Mouse (Mus musculus) heart, postnatal 25 days (tissue): ENCODE data around the gene Map3k5. TPM values are rescaled to one million over a fixed set of nuclear protein-coding genes. Genes with fewer than 3 reads are reported as not detected.

Experiments
- DNase-seq: peaks from one replicate; pipeline ENCODE4 v3.0.0; 2022; ENCODE audit warnings: low spot score
- intact Hi-C: fragments of 180-260 bp; cut with DNase I; formaldehyde crosslinking; loops from one replicate; pipeline ENCODE4 v1.15.1; 2025
- total RNA-seq, 2 experiments: library from RNA; stranded (reverse); gene quantifications; 2 replicates each; pipeline ENCODE4 v1.2.3; 2021

Map3k5 gene
- total RNA-seq, 2 experiments from 2014 or later: 37.0 to 37.7 TPM

- no peak for DNase-seq
- intact Hi-C loops: no loop called here
Observed at GRCm38 (mm10) chr10:20169182-20169674, 235.0 kb downstream of the Map3k5 start.

GRCm38 (mm10) chr10:20169927-20170604 lies 235.8 kb downstream of the Map3k5 start:
- intact Hi-C loops: no loop called here
- no peak for DNase-seq

- DNase-seq: peak; percentile 35
- intact Hi-C loops: no loop called here
Observed at GRCm38 (mm10) chr10:20170605-20171088, 236.4 kb downstream of the Map3k5 start.

GRCm38 (mm10) chr10:20171209-20171608 lies 236.9 kb downstream of the Map3k5 start:
- DNase-seq: no peak
- intact Hi-C loops: no loop called here

- DNase-seq: no peak
- intact Hi-C loops: no loop called here
Observed at GRCm38 (mm10) chr10:20171756-20172155, 237.5 kb downstream of the Map3k5 start.

GRCm38 (mm10) chr10:20173733-20174132 lies 239.5 kb downstream of the Map3k5 start:
- intact Hi-C loops: no loop called here
- no peak for DNase-seq

- intact Hi-C loops: no loop called here
Observed at GRCm38 (mm10) chr10:20176054-20176453, 241.8 kb downstream of the Map3k5 start.

GRCm38 (mm10) chr10:20178807-20179605 lies 244.7 kb downstream of the Map3k5 start:
- DNase-seq: no peak
- intact Hi-C loops: no loop called here

More at GRCm38 (mm10) chr10:20176054-20176453, 241.8 kb downstream of the Map3k5 start:
- no peak for DNase-seq

- DNase-seq: no peak
Observed at GRCm38 (mm10) chr10:20181198-20181597, 246.9 kb downstream of the Map3k5 start.

GRCm38 (mm10) chr10:20181680-20182399 lies 247.6 kb downstream of the Map3k5 start:
- DNase-seq: no peak
- intact Hi-C loops: no loop called here

More at GRCm38 (mm10) chr10:20181198-20181597, 246.9 kb downstream of the Map3k5 start:
- intact Hi-C loops: no loop called here

- DNase-seq: no peak
- intact Hi-C loops: no loop called here
Observed at GRCm38 (mm10) chr10:20184326-20184725, 250.1 kb downstream of the Map3k5 start.

- DNase-seq: no peak
- intact Hi-C loops: no loop called here
Observed at GRCm38 (mm10) chr10:20185264-20185663, 251.0 kb downstream of the Map3k5 start.

GRCm38 (mm10) chr10:20185806-20186205 lies 251.5 kb downstream of the Map3k5 start:
- intact Hi-C loops: no loop called here
- no peak for DNase-seq

GRCm38 (mm10) chr10:20186800-20187273 lies 252.6 kb downstream of the Map3k5 start:
- no peak for DNase-seq
- intact Hi-C loops: no loop called here

- intact Hi-C loops: no loop called here
- DNase-seq: no peak
Observed at GRCm38 (mm10) chr10:20190139-20190747, 256.0 kb downstream of the Map3k5 start.

Other genes starting within 250 kb of the Map3k5 start
- gene Il20ra, start 221.9 kb upstream of the Map3k5 start, total RNA-seq: not detected
- gene Slc35d3, start 83.0 kb upstream of the Map3k5 start, total RNA-seq: not detected
- 10 to 100 TPM; 25.5 to 28.9 TPM for gene Pex7, start 26.8 kb upstream of the Map3k5 start, total RNA-seq
- gene Map7, start 214.0 kb downstream of the Map3k5 start, total RNA-seq: 10 to 100 TPM; 17.4 TPM